Mouse (Mus musculus) right cerebral cortex, adult 2 months (tissue): ENCODE data around the gene Rtp4.

ENCODE experiments used
- DNase-seq, 2 experiments: peaks; one replicate each; pipeline ENCODE4 v3.0.0; 2021 to 2022; ENCODE audit warnings: low spot score in 2 of 2

Gene Rtp4

GRCm38 (mm10) chr16:23513401-23513800 lies 6.7 kb upstream of the Rtp4 start:
- DNase-seq = no peak

DNA sequence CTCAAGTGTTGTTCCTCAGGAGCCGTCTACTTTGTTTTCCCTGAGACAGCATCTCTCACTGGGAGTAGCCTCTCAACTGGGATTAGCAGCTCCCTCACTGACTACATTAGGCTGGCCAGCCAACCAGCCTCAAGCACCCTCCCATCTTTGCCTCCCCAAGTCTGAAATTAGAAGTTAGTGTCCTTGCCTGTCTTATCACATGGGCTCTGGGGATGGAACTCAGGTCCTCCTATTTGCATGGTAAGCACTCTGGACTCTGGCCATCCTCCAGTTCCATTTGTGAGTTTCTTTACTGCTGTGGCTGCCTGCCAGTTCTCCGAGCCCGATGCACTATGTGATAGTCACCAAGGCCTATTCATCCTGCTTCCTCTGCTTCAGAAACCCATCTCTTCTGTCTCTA lies 4.3 kb upstream of the Rtp4 start:
- peak in 1 of 2 experiments; percentile 44 for DNase-seq

DNA sequence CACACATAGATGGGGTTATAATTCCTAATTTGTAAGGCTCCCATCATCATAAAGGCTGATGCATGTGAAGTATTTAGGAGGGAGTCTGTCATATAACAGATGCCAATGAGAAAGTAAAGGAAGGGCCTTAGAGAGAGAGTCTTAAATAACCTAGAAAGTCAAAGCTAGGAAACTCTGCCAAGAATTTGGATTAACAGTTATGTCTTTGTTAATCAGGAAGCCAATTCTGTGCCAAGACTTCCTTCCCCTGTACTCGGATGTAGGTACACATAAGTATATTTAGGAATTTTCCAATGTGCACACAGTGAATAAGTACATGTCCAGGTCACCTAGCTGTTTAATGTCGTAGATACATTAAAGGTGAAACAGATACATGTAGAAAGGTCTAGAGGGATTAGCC lies 3.5 kb upstream of the Rtp4 start:
- DNase-seq = no peak

DNA sequence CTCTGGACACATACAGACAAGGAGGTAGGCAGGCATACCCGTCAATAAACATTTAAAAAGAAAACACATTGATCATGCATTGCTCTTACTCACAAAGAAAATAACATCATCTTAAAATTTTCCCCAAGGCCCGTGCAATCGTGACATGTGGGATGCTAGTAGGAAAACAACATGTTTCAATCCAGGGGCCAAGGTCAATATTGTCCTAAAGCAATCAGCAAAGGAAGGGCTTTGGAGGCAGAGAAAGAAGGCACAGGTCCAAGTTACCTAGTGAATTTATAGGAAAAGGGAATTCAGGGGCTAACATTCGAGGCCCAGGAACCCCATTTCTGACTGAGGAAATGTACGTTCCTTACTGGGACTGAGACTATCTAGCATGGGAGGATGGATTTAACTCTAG lies 2.9 kb upstream of the Rtp4 start:
- DNase-seq = no peak

DNA sequence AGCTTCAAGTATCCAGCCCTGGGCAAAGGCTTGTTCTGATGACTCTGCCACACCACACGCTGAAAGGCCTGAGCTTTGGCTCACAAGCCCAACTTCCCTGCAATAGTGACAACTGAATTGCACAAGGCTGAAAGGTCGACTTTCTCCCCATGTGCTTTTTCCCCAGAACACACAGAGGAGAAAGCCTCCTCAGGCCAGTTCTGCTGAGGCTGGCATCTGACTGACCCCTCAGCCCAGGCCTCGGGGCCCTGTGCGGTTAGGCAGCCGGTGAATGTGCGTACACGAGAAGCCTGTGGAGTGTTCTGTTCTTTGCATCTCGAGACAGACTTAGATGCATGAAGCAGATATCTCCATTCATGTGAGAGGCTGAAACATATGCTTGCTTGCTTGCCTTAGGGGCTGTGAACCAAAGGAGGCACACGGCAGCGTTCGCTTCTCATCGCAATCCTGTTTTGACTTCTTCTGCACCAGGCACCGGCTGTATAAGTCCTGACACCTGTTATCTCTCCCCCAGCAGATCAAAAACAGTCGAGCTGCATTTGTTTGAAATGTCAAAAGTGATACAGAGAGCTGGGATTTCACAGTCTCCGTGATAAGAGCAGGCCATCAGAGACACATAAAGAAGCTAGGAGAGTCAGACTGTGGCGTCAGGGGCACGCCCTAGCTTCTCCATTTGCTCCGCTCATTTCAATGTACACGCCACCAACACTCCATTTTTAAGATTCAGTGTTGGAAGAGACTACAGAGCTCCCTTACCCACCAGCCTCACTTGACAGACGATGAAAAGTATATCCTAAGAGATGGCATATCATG lies 2.1 kb upstream of the Rtp4 start:
- DNase-seq = no peak

DNA sequence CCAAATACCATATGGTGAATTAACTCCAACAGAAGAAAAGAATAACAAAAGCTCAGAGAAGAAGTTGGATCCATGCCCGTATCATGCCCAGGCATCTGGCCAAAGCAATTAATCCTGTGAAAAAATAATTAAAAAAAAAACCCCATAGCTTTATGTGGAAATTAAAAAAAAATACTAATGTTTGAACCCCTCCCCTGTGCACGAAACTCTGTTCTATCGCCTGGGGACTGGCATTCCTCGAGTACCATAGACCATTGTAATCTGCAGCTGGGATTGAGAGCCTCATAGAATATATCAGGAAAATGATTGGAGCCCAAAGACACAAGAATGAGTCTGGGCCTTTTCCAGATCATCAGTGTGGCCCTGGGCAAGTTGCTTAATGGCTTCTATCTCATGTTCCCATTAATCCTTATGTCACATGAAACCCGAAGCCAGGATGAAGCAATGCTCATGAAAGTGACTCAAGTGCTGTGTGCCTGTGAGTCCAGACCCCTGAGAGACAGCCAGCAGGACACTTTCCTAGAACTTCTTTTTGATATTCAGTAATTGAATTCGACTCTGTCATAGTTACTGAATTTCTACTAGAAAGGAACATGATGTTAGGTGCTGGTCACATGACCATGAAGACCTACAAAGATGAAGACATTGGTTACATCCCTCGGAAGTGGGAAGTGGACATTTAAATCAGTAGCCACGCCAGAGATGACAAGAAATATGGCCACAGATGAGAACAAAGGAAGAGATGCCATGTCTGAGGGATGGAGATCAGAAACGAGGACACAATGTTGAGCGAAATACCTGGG lies 1.3 kb upstream of the Rtp4 start:
- DNase-seq = no peak

GRCm38 (mm10) chr16:23519771-23520170 lies 320 bp upstream of the Rtp4 start:
- DNase-seq = no peak

DNA sequence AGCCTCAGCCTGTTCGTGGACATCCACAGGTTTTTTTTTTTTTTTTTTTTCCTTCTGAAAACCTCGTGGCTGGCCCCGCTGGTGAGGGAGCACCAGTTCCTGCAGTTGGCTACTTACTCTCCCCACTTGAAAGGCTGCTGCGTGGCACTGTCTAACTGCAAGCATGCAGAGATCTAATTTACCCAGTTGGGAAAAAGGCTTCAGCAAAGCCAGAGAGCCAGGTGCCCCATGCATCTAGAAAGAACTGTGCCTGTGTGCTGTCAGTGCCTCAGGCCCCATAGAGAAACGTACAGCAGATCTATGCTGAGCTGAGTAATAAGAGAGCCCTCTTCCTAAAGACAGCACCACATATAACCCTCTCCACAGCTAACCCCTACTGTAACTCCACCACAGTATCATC lies 1.0 kb downstream of the Rtp4 start:
- no peak for DNase-seq

DNA sequence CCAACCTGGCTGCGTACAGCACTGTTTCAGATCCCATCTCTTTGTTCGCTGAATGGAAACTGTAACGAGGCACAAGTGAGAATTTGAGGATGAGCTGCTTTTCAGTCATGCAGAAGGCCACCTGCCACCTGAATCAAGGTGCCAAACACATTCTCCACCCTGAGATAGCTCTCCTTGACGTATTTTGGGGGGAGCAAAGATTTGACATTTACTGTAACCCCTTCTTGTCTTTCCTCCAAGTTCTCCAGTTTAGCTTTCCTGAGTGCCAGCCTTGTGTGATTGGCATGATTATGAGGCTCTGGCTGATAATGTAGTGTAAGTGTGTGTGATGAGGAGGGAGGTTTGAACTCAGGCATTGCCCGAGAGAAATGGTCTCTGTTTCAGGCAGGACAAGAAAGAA lies 2.0 kb downstream of the Rtp4 start:
- no peak for DNase-seq

- no peak for DNase-seq
Measured at GRCm38 (mm10) chr16:23529186-23529585, 9.1 kb downstream of the Rtp4 start.

DNA sequence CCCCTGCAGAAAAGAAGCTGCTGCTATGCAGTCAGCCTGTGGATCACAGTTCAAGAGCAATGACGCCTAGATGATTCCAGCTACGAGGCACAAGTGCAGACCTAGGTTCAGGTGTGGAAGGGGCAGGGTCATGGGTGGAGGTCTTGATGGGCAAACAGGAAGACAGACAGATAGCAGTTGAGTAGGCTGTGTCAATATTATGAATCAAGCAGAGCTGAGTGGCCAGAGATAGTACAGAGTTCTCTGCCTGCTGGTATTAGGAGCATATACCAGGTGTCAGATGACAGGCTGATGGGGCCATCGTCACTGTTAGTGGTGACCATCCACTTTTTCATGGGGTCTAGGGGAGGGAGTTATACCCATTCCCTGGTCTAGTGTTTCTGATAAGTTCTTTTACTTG lies 13.6 kb downstream of the Rtp4 start:
- DNase-seq = no peak

DNA sequence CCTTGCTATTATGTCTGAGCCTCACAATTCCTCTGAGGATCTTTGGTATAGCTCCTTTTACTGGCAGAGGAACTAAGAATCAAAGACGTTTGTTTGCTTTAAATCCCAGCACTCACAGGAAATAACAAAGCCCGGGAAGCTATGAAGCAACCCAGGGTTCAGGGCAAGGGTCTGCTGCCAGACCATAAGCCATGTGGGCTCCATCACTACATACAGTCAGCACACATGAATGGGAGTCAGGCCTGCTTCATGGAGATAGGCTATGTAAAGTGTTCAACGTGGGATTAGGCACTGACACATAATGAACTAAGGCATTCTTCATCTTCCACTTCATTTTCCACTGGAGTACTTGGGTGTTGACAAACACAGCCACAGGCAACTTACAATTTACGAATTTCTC lies 21.0 kb downstream of the Rtp4 start:
- no peak for DNase-seq

DNA sequence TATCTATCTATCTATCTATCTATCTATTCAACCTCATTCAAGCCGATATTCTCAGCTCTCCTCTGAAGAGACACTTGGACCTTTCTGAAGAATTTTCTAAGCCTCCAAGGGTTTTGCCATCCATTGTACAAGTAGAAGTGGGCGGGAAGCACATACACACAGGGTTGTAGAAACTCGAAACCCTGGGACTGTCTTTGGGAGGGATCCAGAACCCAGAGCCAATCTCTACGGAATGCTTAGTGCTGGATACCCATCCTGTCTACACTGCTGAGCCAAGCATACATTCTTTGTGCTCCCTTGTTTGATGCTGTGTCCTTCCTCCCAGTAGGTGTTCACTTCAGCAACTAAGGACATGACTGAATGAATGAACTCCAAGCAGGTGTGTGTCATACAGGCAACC lies 22.8 kb downstream of the Rtp4 start:
- no peak for DNase-seq

- no peak for DNase-seq
Measured at GRCm38 (mm10) chr16:23544361-23544760, 24.3 kb downstream of the Rtp4 start.

DNA sequence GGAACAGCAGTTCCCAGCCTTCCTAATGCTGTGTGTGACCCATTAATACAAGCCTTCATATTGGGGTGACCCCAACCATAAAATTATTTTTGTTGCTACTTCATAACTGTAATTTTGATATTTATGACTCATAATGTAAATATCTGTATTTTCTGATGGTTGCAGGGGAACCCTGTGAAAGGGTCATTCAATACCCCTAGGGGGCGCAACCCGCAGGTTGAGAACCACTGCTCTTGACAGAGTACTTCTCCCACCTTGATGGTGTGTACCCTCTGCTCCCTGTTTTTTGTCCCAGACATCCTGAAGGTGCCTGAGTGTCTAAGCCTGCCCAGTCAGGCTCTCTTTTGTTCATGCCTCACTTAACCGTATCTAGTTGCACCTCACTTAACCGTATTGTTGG lies 27.7 kb downstream of the Rtp4 start:
- no peak for DNase-seq

DNA sequence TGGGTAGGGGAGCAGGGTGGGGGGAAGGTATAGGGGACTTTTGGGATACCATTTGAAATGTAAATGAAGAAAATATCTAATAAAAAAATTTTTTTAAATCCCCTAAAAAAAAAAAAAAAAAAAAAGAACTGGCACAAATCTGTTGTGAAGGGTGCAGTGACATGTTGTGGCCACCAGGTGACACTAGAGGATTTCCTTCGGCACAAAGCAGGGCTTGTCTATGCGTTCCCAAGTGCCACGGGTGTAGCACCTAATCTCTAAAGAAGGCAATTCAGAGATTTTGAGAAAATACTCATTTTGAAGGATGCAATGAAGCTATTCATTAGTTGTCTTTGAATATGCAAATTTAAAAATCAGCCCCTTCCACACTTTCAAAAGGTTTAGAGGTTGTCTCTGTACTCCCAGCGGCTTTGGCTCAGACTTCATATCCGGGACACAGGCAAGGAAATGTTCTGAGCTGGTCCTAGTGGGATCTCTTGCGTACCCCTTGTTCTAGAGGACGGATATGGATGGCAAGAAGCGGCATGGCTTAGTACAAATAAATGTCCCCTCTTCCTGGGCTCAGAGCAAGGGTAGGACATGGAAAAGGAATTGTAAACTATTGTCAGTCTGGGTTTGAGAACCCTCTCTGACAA lies 30.4 kb downstream of the Rtp4 start:
- DNase-seq = peak; percentile 74

DNA sequence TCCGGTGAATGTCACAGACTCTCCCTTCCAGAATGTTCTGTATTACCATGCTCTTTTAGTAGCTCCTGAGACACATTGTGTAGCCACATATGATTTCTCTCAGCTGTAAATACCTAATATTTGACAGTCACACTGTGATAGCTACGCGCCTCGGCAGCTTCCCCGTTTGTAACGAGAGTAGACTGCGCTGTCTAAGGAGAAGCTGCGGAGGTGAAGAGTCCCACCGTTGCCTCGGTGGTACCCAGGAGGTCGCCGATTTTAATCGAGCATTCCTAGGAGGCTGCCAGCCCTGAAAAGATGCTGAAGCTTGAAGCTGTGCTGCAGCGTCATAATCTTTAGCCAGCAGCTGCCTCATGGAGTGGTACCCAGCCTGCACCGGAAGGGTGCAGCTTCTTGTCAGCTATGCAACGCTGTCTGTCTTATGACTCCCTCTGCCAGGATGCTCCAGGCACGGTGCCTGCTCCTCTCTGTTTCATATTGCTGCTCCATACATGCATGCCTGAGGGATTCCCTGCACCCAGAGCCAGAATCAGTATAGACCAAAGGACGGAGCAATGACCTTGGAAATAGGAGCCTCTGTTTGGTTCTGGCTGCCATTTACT lies 31.0 kb downstream of the Rtp4 start:
- peak in 1 of 2 experiments; percentile 10 for DNase-seq

DNA sequence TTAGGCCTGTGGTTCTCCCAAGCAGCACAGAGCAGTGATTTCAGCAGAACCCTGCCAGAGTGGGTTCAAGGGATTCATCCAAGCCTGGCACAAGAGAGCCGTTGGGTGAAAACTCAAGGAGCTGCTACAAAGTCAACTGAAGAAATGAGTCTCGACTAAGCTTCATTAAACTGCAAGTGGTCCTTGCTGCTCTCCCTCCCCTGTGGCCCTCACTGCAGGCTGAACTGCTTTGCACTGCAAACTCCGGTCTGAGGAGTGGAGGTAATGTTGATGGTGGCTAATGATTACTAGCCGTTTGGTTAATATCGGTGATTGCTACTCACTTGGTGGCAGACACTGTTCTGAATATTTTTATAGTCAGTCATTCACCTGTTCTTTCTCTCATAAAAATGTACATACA lies 34.6 kb downstream of the Rtp4 start:
- DNase-seq = no peak

- DNase-seq = no peak
Measured at GRCm38 (mm10) chr16:23557195-23557594, 37.1 kb downstream of the Rtp4 start.

- DNase-seq = no peak
Measured at GRCm38 (mm10) chr16:23557669-23558068, 37.6 kb downstream of the Rtp4 start.

DNA sequence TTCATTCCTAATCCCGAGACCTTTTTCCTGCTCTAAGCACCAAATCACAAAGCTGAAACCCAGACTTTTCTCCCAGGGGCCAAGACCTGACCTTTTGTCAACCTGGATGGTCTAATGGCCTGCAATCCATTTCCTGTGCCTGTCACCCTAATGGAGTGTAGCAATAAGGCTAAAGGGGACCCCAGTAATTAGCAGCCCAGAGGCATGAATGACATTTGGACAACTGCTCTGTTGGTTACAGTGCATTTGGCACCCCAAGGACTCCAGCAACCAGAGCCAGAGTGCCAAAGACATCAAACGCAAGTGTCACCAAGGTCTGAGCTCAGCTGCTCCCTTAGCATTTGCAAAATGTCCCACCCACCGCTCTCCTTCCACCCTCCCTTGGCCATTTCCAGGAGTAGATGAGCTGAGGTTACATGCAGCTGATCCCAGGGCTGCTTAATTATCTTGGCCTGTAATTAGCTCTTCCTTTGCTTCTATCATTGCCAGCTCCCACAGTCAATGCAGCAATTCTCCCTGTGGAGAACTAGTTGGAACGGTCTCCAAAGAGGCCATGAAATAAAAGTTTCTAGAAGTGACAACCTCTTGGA lies 48.4 kb downstream of the Rtp4 start:
- DNase-seq = no peak

- no peak for DNase-seq
Measured at GRCm38 (mm10) chr16:23574561-23574960, 54.5 kb downstream of the Rtp4 start.
